In genomic region chr13:90840530-90841212, GRCm38 (mm10) we compare ENCODE assay signal across 8 mouse cellular contexts.
DNase-seq lines count a peak whose midpoint lies in the region; ATAC-seq lines count a peak whose summit lies in the region.

No protein-coding gene starts in this region.

- no peak overlapping the region for H3K9ac ChIP-seq in limb, embryonic 13.5 days

- H3K9me3 ChIP-seq in limb, embryonic 13.5 days = no peaks in the 10 kb centered on the region

- intact Hi-C loops in left cerebral cortex, postnatal 25 days (cut with DNase I) = loop anchor here (2.0 to 5.0 kb wide), 4 partner anchors 1062 to 1293 kb away; no protein-coding TSS in a partner anchor

- peaks cover 5% of the 10 kb centered on the region for H3K4me1 ChIP-seq in limb, embryonic 13.5 days

- 0 out of 2 replicates have a peak overlapping the region, but pooled peaks have one; percentile 12 for H3K4me2 ChIP-seq in limb, embryonic 13.5 days (replicated peaks)

- 51% methylated on average over 15 of the region's 15 CpGs for WGBS in limb, embryonic 13.5 days

- no peak overlapping the region for H3K27ac ChIP-seq in limb, embryonic 13.5 days

- no peaks in the 10 kb centered on the region for H3K36me3 ChIP-seq in limb, embryonic 13.5 days

- ATAC-seq in limb, embryonic 13.5 days (ENCODE audit: low FRiP score, low read depth) = peak; percentile 80

- no peaks in the 10 kb centered on the region for H3K27me3 ChIP-seq in limb, embryonic 13.5 days

- no peak overlapping the region for H3K4me3 ChIP-seq in limb, embryonic 13.5 days

- DNase-seq in left cerebral cortex, postnatal 25 days (ENCODE audit: low spot score in 2 of 2) = peak; percentile 57 to 68
- no peak for DNase-seq in left cerebral cortex, adult 11 months (ENCODE audit: low spot score)
- peak; percentile 72 for DNase-seq in MN1 (ENCODE audit: low spot score)
- DNase-seq in embryo, embryonic 9.5 days (ENCODE audit: extremely low spot score) = peak; percentile 74
- DNase-seq in heart, postnatal 4 days = peak; percentile 27
- DNase-seq in neural tube, embryonic 10.5 days (ENCODE audit: extremely low spot score, low spot score) = peak; percentile 17
- no peak for DNase-seq in natural killer cell, adult 2 months (ENCODE audit: low spot score in 2 of 2)

Comparison
In these comparisons a context has a peak if more than half of its experiments do, and no peak if none do; other contexts are left out.
1. DNase-seq: peak in left cerebral cortex, postnatal 25 days (2 of 2), MN1 (single experiment), embryo, embryonic 9.5 days (single experiment), heart, postnatal 4 days (single experiment) and neural tube, embryonic 10.5 days (single experiment); none in left cerebral cortex, adult 11 months (single experiment) and natural killer cell, adult 2 months (0 of 2).